Mouse (Mus musculus): ENCODE measurements around the gene Col15a1.

DNA sequence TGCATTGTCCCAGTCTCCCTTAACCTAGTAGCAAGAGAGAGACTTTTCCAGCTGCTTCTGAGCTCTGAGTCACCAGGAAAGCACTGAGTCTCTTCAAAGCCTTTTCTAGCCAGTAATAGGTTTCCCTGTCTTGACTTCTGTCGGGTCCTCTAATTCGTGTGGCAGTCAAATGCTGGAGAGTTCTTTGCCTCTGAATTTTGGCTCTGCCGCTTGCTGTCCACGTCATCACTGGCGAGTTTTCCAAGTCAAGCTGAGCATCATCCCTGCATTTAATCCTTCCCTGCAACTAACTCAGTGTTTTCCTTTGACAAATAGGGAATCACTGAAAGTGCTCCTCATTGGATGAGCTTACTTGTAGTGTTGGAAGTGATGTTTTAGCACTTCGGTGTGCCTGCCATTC is 108.5 kb downstream of the Col15a1 start:
- TF ChIP-seq CTCF (IDR thresholded peaks at IDR 0.05; ENCODE audit: low read depth, low read length) (no peak), POLR2A (IDR thresholded peaks at IDR 0.05; ENCODE audit: insufficient read depth, low read length) (no peak), EP300 (IDR thresholded peaks at IDR 0.05; ENCODE audit: insufficient read depth, low read depth, low read length) (no peak)
